Mouse (Mus musculus) midbrain, postnatal 0 days (tissue): Measurements from ENCODE around the gene Pcdh9. TPM values are rescaled to one million over a fixed set of nuclear protein-coding genes. Genes with fewer than 3 reads are reported as not detected.

Experiments
- ATAC-seq: fragments of 200-750 bp; cut with Nextera tagmentation; 2 replicates; pipeline ENCODE4 v1.8.0; 2017; ENCODE audit warnings: moderate number of reproducible peaks, mild to moderate bottlenecking, moderate TSS enrichment, moderate library complexity; ENCODE audit not compliant: low FRiP score
- DNase-seq: peaks from one replicate; pipeline ENCODE4 v3.0.0-alpha.2; 2015; ENCODE audit warnings: low spot score
- H3K27ac ChIP-seq: fragments of 300-500 bp; sonication (generic); 2 replicates; pipeline ENCODE4 v1.5.1; 2014; ENCODE audit warnings: low read depth, mild to moderate bottlenecking, low read length, mixed read lengths
- H3K27me3 ChIP-seq: fragments of 300-500 bp; sonication (generic); 2 replicates; pipeline ENCODE4 v1.6.1; 2014; ENCODE audit warnings: low read length, control low read depth, mixed read lengths; ENCODE audit not compliant: insufficient read depth
- H3K36me3 ChIP-seq: fragments of 300-500 bp; sonication (generic); 2 replicates; pipeline ENCODE4 v1.6.1; 2014; ENCODE audit warnings: low read length, control low read depth, mixed read lengths; ENCODE audit not compliant: insufficient read depth
- H3K4me1 ChIP-seq: fragments of 300-500 bp; sonication (generic); 2 replicates; pipeline ENCODE4 v1.6.1; 2014; ENCODE audit warnings: mild to moderate bottlenecking, control low read depth, antibody characterized with exemption, low read length, mixed read lengths; ENCODE audit not compliant: insufficient read depth
- H3K4me2 ChIP-seq: fragments of 300-500 bp; sonication (generic); 2 replicates; pipeline ENCODE4 v1.6.1; 2014; ENCODE audit warnings: low read depth, mild to moderate bottlenecking, low read length, mixed read lengths; ENCODE audit not compliant: poor library complexity, severe bottlenecking
- H3K4me3 ChIP-seq: fragments of 300-500 bp; sonication (generic); 2 replicates; pipeline ENCODE4 v1.5.1; 2014; ENCODE audit warnings: low read depth, mild to moderate bottlenecking, low read length, moderate library complexity
- H3K9ac ChIP-seq: fragments of 300-500 bp; sonication (generic); replicated peaks from 2 replicates; pipeline ENCODE4 v1.6.1; 2014; ENCODE audit warnings: mild to moderate bottlenecking, low read length, moderate library complexity, mixed read lengths; ENCODE audit not compliant: poor library complexity, severe bottlenecking
- H3K9me3 ChIP-seq: fragments of 300-500 bp; sonication (generic); 2 replicates; pipeline ENCODE4 v1.6.1; 2016; ENCODE audit warnings: low read length, control low read depth
- CTCF ChIP-seq: IDR thresholded peaks from 2 replicates; pipeline ENCODE4 v1.5.1; 2016; ENCODE audit warnings: antibody characterized with exemption, mild to moderate bottlenecking
- WGBS: fragments of 180-500 bp; shearing (Covaris S2); extraction: QIAGEN DNeasy Blood & Tissue Kit; methylation state at CpG from one replicate; pipeline ENCODE4 v1.1.7; 2014; 5-methylcytosine and 5-hydroxymethylcytosine counted together
- polyA plus RNA-seq: library from polyadenylated mRNA; unstranded; fragments of >200 nt; fragmentation: Nextera tagmentation; extraction: Ambion mirVana; gene quantifications from 2 replicates; pipeline ENCODE4 v1.2.1, GENCODE M21; 2015
- total RNA-seq: library from RNA; depleted of rRNA; stranded (reverse); fragments of >200 nt; gene quantifications from 2 replicates; pipeline ENCODE4 v1.2.3, GENCODE M21; 2014

Pcdh9 gene
- total and polyA plus RNA-seq, 2 experiments from 2014 or later: 149 to 164 TPM

GRCm38 (mm10) chr14:93498813-93499690 is 391.4 kb downstream of the Pcdh9 start:
- WGBS: 28% methylated on average over 13 of the region's 13 CpGs
- no peak overlapping the region for H3K27ac ChIP-seq
- no peak overlapping the region for H3K4me3 ChIP-seq

GRCm38 (mm10) chr14:93474991-93475390 is 415.5 kb downstream of the Pcdh9 start:
- no peaks in the 10 kb centered on the region for H3K36me3 ChIP-seq
- H3K4me3 ChIP-seq: no peak overlapping the region
- no peak for ATAC-seq
- no peaks in the 10 kb centered on the region for H3K9me3 ChIP-seq
- peak; percentile 54 for DNase-seq
- H3K9ac ChIP-seq: no peak overlapping the region
- no peak for TF ChIP-seq CTCF
- no peaks in the 10 kb centered on the region for H3K27me3 ChIP-seq
- 61% methylated on average over 2 of the region's 2 CpGs for WGBS
- no peak overlapping the region for H3K27ac ChIP-seq
- no peaks in the 10 kb centered on the region for H3K4me1 ChIP-seq
- no peak overlapping the region for H3K4me2 ChIP-seq

More at GRCm38 (mm10) chr14:93498813-93499690, 391.4 kb downstream of the Pcdh9 start:
- no peak for TF ChIP-seq CTCF
- no peaks in the 10 kb centered on the region for H3K4me1 ChIP-seq
- H3K9me3 ChIP-seq: no peaks in the 10 kb centered on the region
- DNase-seq: peak; percentile 93
- no peaks in the 10 kb centered on the region for H3K27me3 ChIP-seq
- no peaks in the 10 kb centered on the region for H3K36me3 ChIP-seq
- H3K4me2 ChIP-seq: peak overlapping the region; percentile 28
- no peak for ATAC-seq
- no peak overlapping the region for H3K9ac ChIP-seq

GRCm38 (mm10) chr14:93472494-93472893 is 418.0 kb downstream of the Pcdh9 start:
- no peak overlapping the region for H3K27ac ChIP-seq
- DNase-seq (no peak), ATAC-seq (no peak)
- H3K4me2 ChIP-seq: no peak overlapping the region
- no peaks in the 10 kb centered on the region for H3K27me3 ChIP-seq
- H3K4me3 ChIP-seq: no peak overlapping the region
- no peak overlapping the region for H3K9ac ChIP-seq
- 94% methylated on average over 8 of the region's 8 CpGs for WGBS
- no peak for TF ChIP-seq CTCF
- no peaks in the 10 kb centered on the region for H3K36me3 ChIP-seq
- no peaks in the 10 kb centered on the region for H3K4me1 ChIP-seq
- no peaks in the 10 kb centered on the region for H3K9me3 ChIP-seq

- H3K4me1 ChIP-seq: no peaks in the 10 kb centered on the region
- no peaks in the 10 kb centered on the region for H3K9me3 ChIP-seq
- no peak overlapping the region for H3K4me2 ChIP-seq
- no peak overlapping the region for H3K9ac ChIP-seq
- peak; percentile 22 for DNase-seq
- no peak overlapping the region for H3K4me3 ChIP-seq
- no peak for ATAC-seq
- H3K27ac ChIP-seq: no peak overlapping the region
- 84% methylated on average over 4 of the region's 4 CpGs for WGBS
- no peaks in the 10 kb centered on the region for H3K36me3 ChIP-seq
- H3K27me3 ChIP-seq: no peaks in the 10 kb centered on the region
- no peak for TF ChIP-seq CTCF
Measured at GRCm38 (mm10) chr14:93463360-93463892, 427.1 kb downstream of the Pcdh9 start.

- H3K9me3 ChIP-seq: no peaks in the 10 kb centered on the region
- no peak for TF ChIP-seq CTCF
- H3K4me3 ChIP-seq: no peak overlapping the region
- no peak for ATAC-seq
- no peaks in the 10 kb centered on the region for H3K36me3 ChIP-seq
- DNase-seq: no peak
- 81% methylated on average over 5 of the region's 5 CpGs for WGBS
- no peaks in the 10 kb centered on the region for H3K4me1 ChIP-seq
- no peak overlapping the region for H3K4me2 ChIP-seq
- no peaks in the 10 kb centered on the region for H3K27me3 ChIP-seq
- no peak overlapping the region for H3K27ac ChIP-seq
- no peak overlapping the region for H3K9ac ChIP-seq
Measured at GRCm38 (mm10) chr14:93450930-93451665, 439.4 kb downstream of the Pcdh9 start.
